Mouse (Mus musculus) activated CD4-positive, CD25-positive, alpha-beta regulatory T cell (primary cell): ENCODE measurements around the gene Tmcc3. TPM values are rescaled to one million over a fixed set of nuclear protein-coding genes. Genes with fewer than 3 reads are reported as not detected.

Experiments
- polyA plus RNA-seq, 2 experiments: library from polyadenylated mRNA; unstranded; fragments of 100-300 nt; shearing (Covaris generic); gene quantifications; one replicate each; pipeline ENCODE4 v1.2.1; 2017

Tmcc3 gene
- 1 to 10 TPM; 1.9 to 2.4 TPM for polyA plus RNA-seq

DNA sequence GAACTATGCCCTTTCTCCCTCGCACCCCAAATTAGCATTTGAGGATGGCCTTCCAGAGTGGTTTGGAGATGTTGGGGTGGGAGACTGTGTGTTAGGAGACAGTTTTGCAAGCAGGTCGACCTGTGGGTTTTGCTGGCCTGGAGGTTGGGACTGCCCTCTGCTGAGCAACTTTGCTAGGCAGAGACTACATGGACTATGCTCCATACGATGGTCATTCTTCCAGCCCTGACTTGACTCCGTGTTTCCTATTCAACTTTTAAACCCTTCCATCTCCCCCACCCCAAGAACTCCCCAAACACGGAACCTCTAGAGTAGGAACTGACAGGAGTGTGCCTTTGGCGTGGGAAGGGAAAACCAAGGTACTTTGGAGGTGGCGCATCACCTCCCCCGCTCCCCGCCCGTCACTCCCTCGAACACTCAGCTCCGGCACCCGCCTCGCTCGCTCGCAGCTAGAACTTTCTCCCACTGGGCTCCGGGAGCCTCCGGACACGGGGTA, at the start of gene Tmcc3:
Gene Tmcc3 (plus strand): TSS at position 439 of the 496 bp plus-strand sequence.

DNA sequence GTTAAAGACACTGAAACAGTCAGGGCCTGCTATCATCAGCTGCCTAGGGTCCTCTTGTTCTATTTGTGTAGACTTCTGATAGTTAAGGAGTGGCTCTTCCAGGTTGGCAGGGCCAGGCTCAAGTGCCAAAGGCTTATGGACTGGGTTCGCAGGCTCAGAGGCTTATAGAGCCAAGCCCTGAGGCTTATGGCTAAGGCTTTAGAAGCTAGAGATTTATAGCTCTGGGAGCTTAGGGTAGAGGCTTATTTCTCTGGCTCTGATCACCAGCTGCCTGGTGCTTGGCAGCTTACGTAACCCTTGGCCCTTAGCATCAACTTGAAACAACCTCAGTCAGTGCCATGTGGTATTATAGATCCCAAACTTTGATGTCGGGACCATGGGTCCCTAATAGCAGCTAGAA, 13.3 kb upstream of the Tmcc3 start, which contains the start of gene Gm4792:
Gene Gm4792 (minus strand): TSS at position 233 of the 400 bp plus-strand sequence.

Other genes starting within 250 kb of the Tmcc3 start
- gene Nr2c1, start 163.9 kb upstream of the Tmcc3 start, polyA plus RNA-seq = 1 to 10 TPM; 3.7 to 4.8 TPM
- gene Ndufa12, start 113.2 kb upstream of the Tmcc3 start, polyA plus RNA-seq = 100 to 1,000 TPM; 113 to 135 TPM
- under 1 TPM in 1 of 2 experiments, not detected in 1; 0.23 TPM for gene Gm4792, start 13.2 kb upstream of the Tmcc3 start, polyA plus RNA-seq